Mouse (Mus musculus): ENCODE measurements around the gene Chtf18. TPM values are rescaled to one million over a fixed set of nuclear protein-coding genes. Genes with fewer than 3 reads are reported as not detected.
A peak's percentile ranks its signal among the peaks of the same experiment; 100 is the strongest.
"Not testable (repeated sequence)": the region's sequence is repeated elsewhere in the genome, so short reads cannot be mapped to it uniquely, and the experiment has no call there.

Chtf18 gene
- polyA plus RNA-seq, 1 experiment from 2014 or later, result 35.9 TPM

- 24% methylated on average over 4 of the region's 4 CpGs for WGBS
- no peak for ATAC-seq (ENCODE audit: insufficient number of reproducible peaks, insufficient read depth, low FRiP score, low TSS enrichment, low read depth)
These were observed 28.6 kb upstream of the Chtf18 start for GRCm38 (mm10) chr17:25755627-25756377.

GRCm38 (mm10) chr17:25755086-25755485 lies 27.9 kb upstream of the Chtf18 start:
- Histone ChIP-seq H3K9ac (peak overlapping the region; percentile 21; the same call in 1 of the 2 replicates), H3K4me3 (no peak overlapping the region), H3K27ac (no peak overlapping the region)

More at GRCm38 (mm10) chr17:25755627-25756377, 28.6 kb upstream of the Chtf18 start:
- H3K27me3 ChIP-seq, result no peaks in the 10 kb centered on the region
- H3K9ac ChIP-seq, result no peak overlapping the region
- no peak overlapping the region for H3K27ac ChIP-seq
- H3K36me3 ChIP-seq, result no peaks in the 10 kb centered on the region
- H3K4me2 ChIP-seq, result no peak overlapping the region
- H3K4me3 ChIP-seq, result no peak overlapping the region
- H3K4me1 ChIP-seq, result peaks cover 12% of the 10 kb centered on the region
- no peaks in the 10 kb centered on the region for H3K9me3 ChIP-seq

GRCm38 (mm10) chr17:25754241-25754640 lies 27.0 kb upstream of the Chtf18 start, which contains the start of gene Msln:
Msln (minus strand) TSS chr17:25754378.
- H3K4me3 ChIP-seq, result no peak within 1 kb of the TSS
- 83% methylated on average over 9 of the region's 9 CpGs for WGBS
- no peaks in the 10 kb centered on the region for H3K27me3 ChIP-seq
- H3K4me1 ChIP-seq, result peaks cover 12% of the 10 kb centered on the region
- no peak within 1 kb of the TSS for H3K4me2 ChIP-seq
- peak within 1 kb of the TSS; percentile 21; the same call in 1 of the 2 replicates for H3K9ac ChIP-seq
- H3K36me3 ChIP-seq, result no peaks in the 10 kb centered on the region
- no peak within 1 kb of the TSS for H3K27ac ChIP-seq
- H3K9me3 ChIP-seq, result no peaks in the 10 kb centered on the region
- ATAC-seq (ENCODE audit: insufficient number of reproducible peaks, insufficient read depth, low FRiP score, low TSS enrichment, low read depth), result no peak

More at GRCm38 (mm10) chr17:25755086-25755485, 27.9 kb upstream of the Chtf18 start:
- no peak for ATAC-seq (ENCODE audit: insufficient number of reproducible peaks, insufficient read depth, low FRiP score, low TSS enrichment, low read depth)
- 77% methylated on average over 4 of the region's 4 CpGs for WGBS
- H3K36me3 ChIP-seq, result no peaks in the 10 kb centered on the region
- H3K4me1 ChIP-seq, result peaks cover 12% of the 10 kb centered on the region
- no peaks in the 10 kb centered on the region for H3K27me3 ChIP-seq
- H3K4me2 ChIP-seq, result no peak overlapping the region
- H3K9me3 ChIP-seq, result no peaks in the 10 kb centered on the region

GRCm38 (mm10) chr17:25751446-25751845 lies 24.2 kb upstream of the Chtf18 start:
- Histone ChIP-seq H3K4me2 (no peak overlapping the region), H3K4me3 (no peak overlapping the region), H3K4me1 (peaks cover 12% of the 10 kb centered on the region), H3K36me3 (no peaks in the 10 kb centered on the region), H3K27ac (no peak overlapping the region), H3K9me3 (no peaks in the 10 kb centered on the region), H3K27me3 (0 out of 2 replicates have a peak, but pooled peaks cover 3% of the 10 kb centered on the region), H3K9ac (peak overlapping the region; percentile 54)
- ATAC-seq (ENCODE audit: insufficient number of reproducible peaks, insufficient read depth, low FRiP score, low TSS enrichment, low read depth), result no peak
- 37% methylated on average over 5 of the region's 5 CpGs for WGBS

GRCm38 (mm10) chr17:25749314-25749713 lies 22.1 kb upstream of the Chtf18 start:
- H3K4me3 ChIP-seq, result no peak overlapping the region
- no peaks in the 10 kb centered on the region for H3K36me3 ChIP-seq
- 77% methylated on average over 6 of the region's 6 CpGs for WGBS
- H3K9me3 ChIP-seq, result no peaks in the 10 kb centered on the region
- peaks cover 8% of the 10 kb centered on the region for H3K4me1 ChIP-seq
- H3K27me3 ChIP-seq, result 0 out of 2 replicates have a peak, but pooled peaks cover 3% of the 10 kb centered on the region
- H3K9ac ChIP-seq, result no peak overlapping the region
- ATAC-seq (ENCODE audit: insufficient number of reproducible peaks, insufficient read depth, low FRiP score, low TSS enrichment, low read depth), result no peak
- H3K27ac ChIP-seq, result no peak overlapping the region
- H3K4me2 ChIP-seq, result no peak overlapping the region

- H3K27me3 ChIP-seq, result 0 out of 2 replicates have a peak, but pooled peaks cover 3% of the 10 kb centered on the region
- H3K9ac ChIP-seq, result no peak overlapping the region
- no peak overlapping the region for H3K4me2 ChIP-seq
- no peak overlapping the region for H3K27ac ChIP-seq
- 94% methylated on average over 4 of the region's 4 CpGs for WGBS
- peaks cover 8% of the 10 kb centered on the region for H3K4me1 ChIP-seq
- no peak for ATAC-seq (ENCODE audit: insufficient number of reproducible peaks, insufficient read depth, low FRiP score, low TSS enrichment, low read depth)
- H3K9me3 ChIP-seq, result no peaks in the 10 kb centered on the region
- no peak overlapping the region for H3K4me3 ChIP-seq
- H3K36me3 ChIP-seq, result no peaks in the 10 kb centered on the region
These were observed 21.0 kb upstream of the Chtf18 start for GRCm38 (mm10) chr17:25748238-25748637.

GRCm38 (mm10) chr17:25744311-25744710 lies 17.1 kb upstream of the Chtf18 start:
- no peaks in the 10 kb centered on the region for H3K9me3 ChIP-seq
- no peak overlapping the region for H3K4me3 ChIP-seq
- no peak overlapping the region for H3K4me2 ChIP-seq
- no peaks in the 10 kb centered on the region for H3K36me3 ChIP-seq
- no peaks in the 10 kb centered on the region for H3K4me1 ChIP-seq
- H3K27me3 ChIP-seq, result 0 out of 2 replicates have a peak, but pooled peaks cover 3% of the 10 kb centered on the region
- H3K9ac ChIP-seq, result no peak overlapping the region
- no peak overlapping the region for H3K27ac ChIP-seq
- ATAC-seq (ENCODE audit: insufficient number of reproducible peaks, insufficient read depth, low FRiP score, low TSS enrichment, low read depth), result no peak
- 80% methylated on average over 10 of the region's 10 CpGs for WGBS

- 0 out of 2 replicates have a peak, but pooled peaks cover 3% of the 10 kb centered on the region for H3K27me3 ChIP-seq
- H3K9me3 ChIP-seq, result no peaks in the 10 kb centered on the region
- 92% methylated on average over 9 of the region's 9 CpGs for WGBS
- H3K9ac ChIP-seq, result no peak overlapping the region
- H3K36me3 ChIP-seq, result no peaks in the 10 kb centered on the region
- no peak for ATAC-seq (ENCODE audit: insufficient number of reproducible peaks, insufficient read depth, low FRiP score, low TSS enrichment, low read depth)
- no peak overlapping the region for H3K4me2 ChIP-seq
- no peak overlapping the region for H3K27ac ChIP-seq
- no peak overlapping the region for H3K4me3 ChIP-seq
- H3K4me1 ChIP-seq, result no peaks in the 10 kb centered on the region
These were observed 16.6 kb upstream of the Chtf18 start for GRCm38 (mm10) chr17:25743831-25744230.

- not testable (repeated sequence) for H3K4me2 ChIP-seq; H3K36me3 ChIP-seq; H3K9ac ChIP-seq; H3K27me3 ChIP-seq; H3K4me3 ChIP-seq; H3K27ac ChIP-seq; ATAC-seq (ENCODE audit: insufficient number of reproducible peaks, insufficient read depth, low FRiP score, low TSS enrichment, low read depth); H3K4me1 ChIP-seq; H3K9me3 ChIP-seq
- 71% methylated on average over 12 of the region's 12 CpGs for WGBS
These were observed 14.3 kb upstream of the Chtf18 start for GRCm38 (mm10) chr17:25741471-25741870.

GRCm38 (mm10) chr17:25738861-25739260 lies 11.6 kb upstream of the Chtf18 start:
- Histone ChIP-seq H3K9ac (no peak overlapping the region), H3K4me1 (no peaks in the 10 kb centered on the region), H3K27me3 (no peaks in the 10 kb centered on the region), H3K27ac (no peak overlapping the region), H3K9me3 (no peaks in the 10 kb centered on the region), H3K4me3 (no peak overlapping the region), H3K36me3 (no peaks in the 10 kb centered on the region), H3K4me2 (no peak overlapping the region)
- 81% methylated on average over 7 of the region's 7 CpGs for WGBS
- no peak for ATAC-seq (ENCODE audit: insufficient number of reproducible peaks, insufficient read depth, low FRiP score, low TSS enrichment, low read depth)

- H3K27ac ChIP-seq, result no peak within 1 kb of the TSS
- H3K4me1 ChIP-seq, result no peaks in the 10 kb centered on the region
- ATAC-seq (ENCODE audit: insufficient number of reproducible peaks, insufficient read depth, low FRiP score, low TSS enrichment, low read depth), result no peak
- H3K27me3 ChIP-seq, result no peaks in the 10 kb centered on the region
- no peaks in the 10 kb centered on the region for H3K9me3 ChIP-seq
- 58% methylated on average over 3 of the region's 3 CpGs for WGBS
- peak within 1 kb of the TSS; percentile 36; the same call in 1 of the 2 replicates for H3K9ac ChIP-seq
- H3K4me2 ChIP-seq, result no peak within 1 kb of the TSS
- no peak within 1 kb of the TSS for H3K4me3 ChIP-seq
- H3K36me3 ChIP-seq, result peaks cover 7% of the 10 kb centered on the region; the same call in 1 of the 2 replicates
These were observed 8.5 kb upstream of the Chtf18 start, which contains the start of gene Mslnl for GRCm38 (mm10) chr17:25735745-25736144. Mslnl (plus strand) TSS chr17:25736042.

- H3K4me3 ChIP-seq, result no peak overlapping the region
- H3K4me2 ChIP-seq, result no peak overlapping the region
- H3K4me1 ChIP-seq, result no peaks in the 10 kb centered on the region
- peak overlapping the region; percentile 36; the same call in 1 of the 2 replicates for H3K9ac ChIP-seq
- H3K9me3 ChIP-seq, result no peaks in the 10 kb centered on the region
- H3K36me3 ChIP-seq, result peaks cover 12% of the 10 kb centered on the region
- no peak for ATAC-seq (ENCODE audit: insufficient number of reproducible peaks, insufficient read depth, low FRiP score, low TSS enrichment, low read depth)
- 79% methylated on average over 5 of the region's 5 CpGs for whole genome bisulfite sequencing
- H3K27me3 ChIP-seq, result no peaks in the 10 kb centered on the region
- no peak overlapping the region for H3K27ac ChIP-seq
These were observed 8.0 kb upstream of the Chtf18 start for GRCm38 (mm10) chr17:25735246-25735645.

All from embryonic facial prominence, embryonic 13.5 days (tissue).